Mouse (Mus musculus): ENCODE measurements at regions not wholly inside any gene's neighbourhood (a gene's known extent, or its start where the extent isn't known, plus 50 kb on each side); places are given as distances from the start of the nearest gene placed in this dataset.

- no peak for DNase-seq (ENCODE audit: low spot score)
These were observed 267.8 kb downstream of the Dhx15 start for GRCm38 (mm10) chr5:51922494-51922893.

- DNase-seq (ENCODE audit: low spot score), result no peak
These were observed 272.4 kb downstream of the Dhx15 start for GRCm38 (mm10) chr5:51917812-51918448.

- DNase-seq (ENCODE audit: low spot score), result no peak
These were observed 275.6 kb downstream of the Dhx15 start for GRCm38 (mm10) chr5:51914731-51915130.

GRCm38 (mm10) chr5:51908861-51909260 is 281.5 kb downstream of the Dhx15 start:
- DNase-seq (ENCODE audit: low spot score), result no peak

GRCm38 (mm10) chr5:51906315-51907109 is 283.8 kb downstream of the Dhx15 start:
- DNase-seq (ENCODE audit: low spot score), result no peak

GRCm38 (mm10) chr5:51894159-51894558 is 296.2 kb downstream of the Dhx15 start:
- no peak for DNase-seq (ENCODE audit: low spot score)

- no peak for DNase-seq (ENCODE audit: low spot score)
These were observed 299.0 kb downstream of the Dhx15 start for GRCm38 (mm10) chr5:51891341-51891740.

- DNase-seq (ENCODE audit: low spot score), result no peak
These were observed 301.9 kb downstream of the Dhx15 start for GRCm38 (mm10) chr5:51888404-51888803.

- no peak for DNase-seq (ENCODE audit: low spot score)
These were observed 307.7 kb downstream of the Dhx15 start for GRCm38 (mm10) chr5:51882594-51882993.

- no peak for DNase-seq (ENCODE audit: low spot score)
These were observed 308.1 kb downstream of the Dhx15 start for GRCm38 (mm10) chr5:51882173-51882572.

- DNase-seq (ENCODE audit: low spot score), result no peak
These were observed 309.3 kb upstream of the Ppargc1a start for GRCm38 (mm10) chr5:51876846-51877245.

- no peak for DNase-seq (ENCODE audit: low spot score)
These were observed 306.0 kb upstream of the Ppargc1a start for GRCm38 (mm10) chr5:51873571-51873970.

GRCm38 (mm10) chr5:51871735-51872134 is 304.2 kb upstream of the Ppargc1a start:
- DNase-seq (ENCODE audit: low spot score), result no peak

GRCm38 (mm10) chr5:51868223-51868713 is 300.7 kb upstream of the Ppargc1a start:
- DNase-seq (ENCODE audit: low spot score), result peak; percentile 61

- DNase-seq (ENCODE audit: low spot score), result no peak
These were observed 298.5 kb upstream of the Ppargc1a start for GRCm38 (mm10) chr5:51866002-51866401.

- no peak for DNase-seq (ENCODE audit: low spot score)
These were observed 293.0 kb upstream of the Ppargc1a start for GRCm38 (mm10) chr5:51860496-51860895.

GRCm38 (mm10) chr5:51853456-51854124 is 286.1 kb upstream of the Ppargc1a start:
- DNase-seq (ENCODE audit: low spot score), result no peak

- no peak for DNase-seq (ENCODE audit: low spot score)
These were observed 282.6 kb upstream of the Ppargc1a start for GRCm38 (mm10) chr5:51850091-51850490.

- DNase-seq (ENCODE audit: low spot score), result no peak
These were observed 281.7 kb upstream of the Ppargc1a start for GRCm38 (mm10) chr5:51849236-51849635.

GRCm38 (mm10) chr5:51842189-51842588 is 274.7 kb upstream of the Ppargc1a start:
- DNase-seq (ENCODE audit: low spot score), result no peak

- no peak for DNase-seq (ENCODE audit: low spot score)
These were observed 274.2 kb upstream of the Ppargc1a start for GRCm38 (mm10) chr5:51841763-51842162.

- no peak for DNase-seq (ENCODE audit: low spot score)
These were observed 273.3 kb upstream of the Ppargc1a start for GRCm38 (mm10) chr5:51840638-51841329.

All from lung, postnatal 25 days (tissue).